Mouse (Mus musculus) intestine, embryonic 15.5 days (tissue): ENCODE measurements around the gene Mrps35. TPM values are rescaled to one million over a fixed set of nuclear protein-coding genes. Genes with fewer than 3 reads are reported as not detected.

Source experiments
- ATAC-seq: fragments of 200-750 bp; cut with Nextera tagmentation; 2 replicates; pipeline ENCODE4 v1.8.0; 2017; ENCODE audit warnings: moderate TSS enrichment, moderate library complexity
- H3K27ac ChIP-seq: fragments of 300-500 bp; sonication (generic); 2 replicates; pipeline ENCODE4 v1.5.1; 2015; ENCODE audit warnings: mild to moderate bottlenecking, inconsistent platforms
- H3K27me3 ChIP-seq: fragments of 300-500 bp; sonication (generic); replicated peaks from 2 replicates; pipeline ENCODE4 v1.6.1; 2015; ENCODE audit warnings: inconsistent platforms
- H3K36me3 ChIP-seq: fragments of 300-500 bp; sonication (generic); 2 replicates; pipeline ENCODE4 v1.6.1; 2015; ENCODE audit warnings: inconsistent platforms
- H3K4me1 ChIP-seq: fragments of 300-500 bp; sonication (generic); replicated peaks from 2 replicates; pipeline ENCODE4 v1.6.1; 2015; ENCODE audit warnings: inconsistent platforms
- H3K4me2 ChIP-seq: fragments of 300-500 bp; sonication (generic); replicated peaks from 2 replicates; pipeline ENCODE4 v1.6.1; 2015; ENCODE audit warnings: mild to moderate bottlenecking, inconsistent platforms
- H3K4me3 ChIP-seq: fragments of 300-500 bp; sonication (generic); replicated peaks from 2 replicates; pipeline ENCODE4 v1.5.1; 2015; ENCODE audit warnings: inconsistent platforms
- H3K9ac ChIP-seq: fragments of 300-500 bp; sonication (generic); 2 replicates; pipeline ENCODE4 v1.6.1; 2015; ENCODE audit warnings: inconsistent platforms
- H3K9me3 ChIP-seq: fragments of 300-500 bp; sonication (generic); 2 replicates; pipeline ENCODE4 v1.6.1; 2016; ENCODE audit warnings: inconsistent platforms
- WGBS: fragments of 180-500 bp; shearing (Covaris S2); methylation state at CpG from one replicate; pipeline ENCODE4 v1.1.7; 2015; 5-methylcytosine and 5-hydroxymethylcytosine counted together
- polyA plus RNA-seq: library from polyadenylated mRNA; unstranded; fragments of >200 nt; fragmentation: Nextera tagmentation; extraction: Ambion mirVana; gene quantifications from 2 replicates; pipeline ENCODE4 v1.2.1, GENCODE M21; 2015

Gene Mrps35
- polyA plus RNA-seq, 1 experiment from 2014 or later = 153 TPM

GRCm38 (mm10) chr6:147096109-147096508 is 53.5 kb downstream of the Mrps35 start:
- WGBS = 88% methylated on average over 4 of the region's 4 CpGs
- H3K27ac ChIP-seq = no peak overlapping the region
- H3K4me1 ChIP-seq = peaks cover 23% of the 10 kb centered on the region; the same call in 1 of the 2 replicates
- H3K27me3 ChIP-seq = no peaks in the 10 kb centered on the region
- ATAC-seq = no peak
- no peak overlapping the region for H3K9ac ChIP-seq
- H3K9me3 ChIP-seq = no peaks in the 10 kb centered on the region
- H3K4me2 ChIP-seq = no peak overlapping the region
- no peak overlapping the region for H3K4me3 ChIP-seq
- H3K36me3 ChIP-seq = 0 out of 2 replicates have a peak, but pooled peaks cover 3% of the 10 kb centered on the region

- WGBS = 71% methylated on average over 3 of the region's 3 CpGs
- no peak overlapping the region for H3K4me3 ChIP-seq
These were observed 54.4 kb downstream of the Mrps35 start for GRCm38 (mm10) chr6:147096934-147097333.

GRCm38 (mm10) chr6:147097346-147097929 is 54.9 kb downstream of the Mrps35 start:
- H3K4me3 ChIP-seq = no peak overlapping the region
- peaks cover 3% of the 10 kb centered on the region; the same call in 1 of the 2 replicates for H3K36me3 ChIP-seq
- H3K4me2 ChIP-seq = no peak overlapping the region
- H3K27me3 ChIP-seq = no peaks in the 10 kb centered on the region
- H3K4me1 ChIP-seq = peaks cover 20% of the 10 kb centered on the region; the same call in 1 of the 2 replicates
- no peak overlapping the region for H3K27ac ChIP-seq
- 53% methylated on average over 8 of the region's 8 CpGs for WGBS
- no peaks in the 10 kb centered on the region for H3K9me3 ChIP-seq
- no peak overlapping the region for H3K9ac ChIP-seq
- no peak for ATAC-seq

More at GRCm38 (mm10) chr6:147096934-147097333, 54.4 kb downstream of the Mrps35 start:
- Histone ChIP-seq H3K4me1 (peaks cover 23% of the 10 kb centered on the region; the same call in 1 of the 2 replicates), H3K4me2 (no peak overlapping the region), H3K9ac (no peak overlapping the region), H3K27me3 (no peaks in the 10 kb centered on the region), H3K36me3 (0 out of 2 replicates have a peak, but pooled peaks cover 3% of the 10 kb centered on the region), H3K27ac (no peak overlapping the region), H3K9me3 (no peaks in the 10 kb centered on the region)
- ATAC-seq = no peak

GRCm38 (mm10) chr6:147099458-147100277 is 57.1 kb downstream of the Mrps35 start:
- Histone ChIP-seq H3K4me3 (no peak overlapping the region), H3K27ac (no peak overlapping the region), H3K4me1 (peaks cover 10% of the 10 kb centered on the region; the same call in 1 of the 2 replicates), H3K27me3 (no peaks in the 10 kb centered on the region), H3K9ac (no peak overlapping the region), H3K4me2 (no peak overlapping the region), H3K36me3 (peaks cover 8% of the 10 kb centered on the region; the same call in 1 of the 2 replicates), H3K9me3 (no peaks in the 10 kb centered on the region)
- WGBS = 57% methylated on average over 19 of the region's 19 CpGs
- ATAC-seq = peak; percentile 54; the same call in 1 of the 2 replicates

- H3K9me3 ChIP-seq = no peaks in the 10 kb centered on the region
- no peak overlapping the region for H3K9ac ChIP-seq
- no peaks in the 10 kb centered on the region for H3K27me3 ChIP-seq
- no peak overlapping the region for H3K4me3 ChIP-seq
- WGBS = 86% methylated on average over 3 of the region's 3 CpGs
- peaks cover 8% of the 10 kb centered on the region; the same call in 1 of the 2 replicates for H3K36me3 ChIP-seq
- H3K27ac ChIP-seq = no peak overlapping the region
- H3K4me2 ChIP-seq = no peak overlapping the region
- H3K4me1 ChIP-seq = peaks cover 8% of the 10 kb centered on the region; the same call in 1 of the 2 replicates
- no peak for ATAC-seq
These were observed 59.7 kb downstream of the Mrps35 start for GRCm38 (mm10) chr6:147102293-147102692.

- no peak overlapping the region for H3K27ac ChIP-seq
- 95% methylated on average over 1 of the region's 1 CpGs for WGBS
- H3K9ac ChIP-seq = no peak overlapping the region
- H3K4me2 ChIP-seq = no peak overlapping the region
- no peaks in the 10 kb centered on the region for H3K27me3 ChIP-seq
- no peaks in the 10 kb centered on the region for H3K9me3 ChIP-seq
- H3K36me3 ChIP-seq = peaks cover 11% of the 10 kb centered on the region; the same call in 1 of the 2 replicates
- no peaks in the 10 kb centered on the region for H3K4me1 ChIP-seq
- no peak overlapping the region for H3K4me3 ChIP-seq
- ATAC-seq = no peak
These were observed 63.0 kb downstream of the Mrps35 start for GRCm38 (mm10) chr6:147105529-147105928.

- no peaks in the 10 kb centered on the region for H3K9me3 ChIP-seq
These were observed 64.2 kb downstream of the Mrps35 start for GRCm38 (mm10) chr6:147106716-147107115.

GRCm38 (mm10) chr6:147109283-147109682 is 66.7 kb downstream of the Mrps35 start:
- no peaks in the 10 kb centered on the region for H3K9me3 ChIP-seq
- 90% methylated on average over 7 of the region's 7 CpGs for WGBS
- no peaks in the 10 kb centered on the region for H3K4me1 ChIP-seq
- no peak overlapping the region for H3K9ac ChIP-seq
- no peak overlapping the region for H3K4me2 ChIP-seq
- H3K4me3 ChIP-seq = no peak overlapping the region
- H3K27me3 ChIP-seq = no peaks in the 10 kb centered on the region
- peaks cover 5% of the 10 kb centered on the region; the same call in 1 of the 2 replicates for H3K36me3 ChIP-seq
- H3K27ac ChIP-seq = no peak overlapping the region
- ATAC-seq = no peak

More at GRCm38 (mm10) chr6:147106716-147107115, 64.2 kb downstream of the Mrps35 start:
- no peaks in the 10 kb centered on the region for H3K27me3 ChIP-seq
- no peak overlapping the region for H3K9ac ChIP-seq
- no peak overlapping the region for H3K4me3 ChIP-seq
- WGBS = 81% methylated on average over 6 of the region's 6 CpGs
- H3K4me2 ChIP-seq = no peak overlapping the region
- H3K4me1 ChIP-seq = no peaks in the 10 kb centered on the region
- peak; percentile 45; the same call in 1 of the 2 replicates for ATAC-seq
- H3K27ac ChIP-seq = no peak overlapping the region
- peaks cover 11% of the 10 kb centered on the region; the same call in 1 of the 2 replicates for H3K36me3 ChIP-seq

GRCm38 (mm10) chr6:147116579-147116978 is 74.0 kb downstream of the Mrps35 start:
- no peaks in the 10 kb centered on the region for H3K27me3 ChIP-seq
- no peaks in the 10 kb centered on the region for H3K4me1 ChIP-seq
- WGBS = 8% methylated on average over 10 of the region's 10 CpGs
- no peaks in the 10 kb centered on the region for H3K9me3 ChIP-seq
- no peaks in the 10 kb centered on the region for H3K36me3 ChIP-seq
- H3K4me3 ChIP-seq = no peak overlapping the region
- no peak overlapping the region for H3K9ac ChIP-seq
- no peak overlapping the region for H3K27ac ChIP-seq
- peak; percentile 43; the same call in 1 of the 2 replicates for ATAC-seq
- no peak overlapping the region for H3K4me2 ChIP-seq

- no peaks in the 10 kb centered on the region for H3K9me3 ChIP-seq
- H3K27ac ChIP-seq = no peak overlapping the region
- H3K36me3 ChIP-seq = no peaks in the 10 kb centered on the region
- no peaks in the 10 kb centered on the region for H3K27me3 ChIP-seq
- no peak overlapping the region for H3K9ac ChIP-seq
- ATAC-seq = no peak
- H3K4me1 ChIP-seq = no peaks in the 10 kb centered on the region
- H3K4me3 ChIP-seq = no peak overlapping the region
- no peak overlapping the region for H3K4me2 ChIP-seq
- 90% methylated on average over 7 of the region's 7 CpGs for WGBS
These were observed 75.2 kb downstream of the Mrps35 start for GRCm38 (mm10) chr6:147117764-147118163.

- Histone ChIP-seq H3K9ac (no peak overlapping the region), H3K4me1 (no peaks in the 10 kb centered on the region), H3K27me3 (no peaks in the 10 kb centered on the region), H3K36me3 (no peaks in the 10 kb centered on the region), H3K27ac (no peak overlapping the region), H3K9me3 (no peaks in the 10 kb centered on the region), H3K4me2 (no peak overlapping the region), H3K4me3 (no peak overlapping the region)
- WGBS = 80% methylated on average over 3 of the region's 3 CpGs
- ATAC-seq = no peak
These were observed 75.6 kb downstream of the Mrps35 start for GRCm38 (mm10) chr6:147118190-147118589.

- no peak for ATAC-seq
- Histone ChIP-seq H3K9me3 (no peaks in the 10 kb centered on the region), H3K27ac (no peak overlapping the region), H3K4me2 (no peak overlapping the region), H3K4me3 (no peak overlapping the region), H3K9ac (no peak overlapping the region), H3K36me3 (no peaks in the 10 kb centered on the region), H3K27me3 (no peaks in the 10 kb centered on the region), H3K4me1 (no peaks in the 10 kb centered on the region)
- WGBS = 43% methylated on average over 6 of the region's 6 CpGs
These were observed 78.8 kb downstream of the Mrps35 start for GRCm38 (mm10) chr6:147121320-147121719.
